Mouse (Mus musculus) bone marrow, adult 2 months (tissue): ENCODE results near the gene Eef1g.

Source experiments
- CTCF ChIP-seq: fragments of 200-500 bp; IDR thresholded peaks from 2 replicates; pipeline ENCODE4 v1.5.1; 2011; ENCODE audit warnings: low read length, control low read depth; ENCODE audit not compliant: control insufficient read depth, insufficient read depth
- POLR2A ChIP-seq: fragments of 200-500 bp; IDR thresholded peaks from 2 replicates; pipeline ENCODE4 v1.6.1; 2011; ENCODE audit warnings: low read depth, mild to moderate bottlenecking, control low read depth, low read length, borderline replicate concordance; ENCODE audit not compliant: control insufficient read depth

DNA sequence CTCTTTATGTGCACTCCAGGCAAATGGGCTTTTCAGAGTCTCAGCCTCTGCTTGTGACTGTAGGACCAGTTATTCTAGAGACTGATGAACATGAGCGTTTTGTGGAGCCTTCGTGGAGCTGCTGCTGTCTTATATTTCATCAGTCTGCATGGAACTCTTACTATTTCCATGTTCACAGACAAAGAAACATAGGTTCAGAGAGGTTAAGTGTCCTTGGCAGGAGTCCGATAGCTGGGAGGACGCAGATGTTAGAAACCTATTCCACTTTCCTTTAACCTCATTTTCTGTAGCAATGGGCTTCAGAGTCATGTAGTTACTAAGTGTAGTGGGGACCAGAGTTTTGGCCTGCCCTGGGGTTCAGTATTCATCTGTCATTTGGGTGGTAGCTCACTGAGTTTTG lies 32.4 kb downstream of the Eef1g start:
- TF ChIP-seq CTCF: no peak
- TF ChIP-seq POLR2A: no peak
